Mouse (Mus musculus): Measurements from ENCODE around the gene Nepro. TPM values are rescaled to one million over a fixed set of nuclear protein-coding genes. Genes with fewer than 3 reads are reported as not detected.

The Nepro gene
- total RNA-seq (2022), result 1 to 10 TPM; 5.0 to 9.0 (median 6.0) TPM

DNA sequence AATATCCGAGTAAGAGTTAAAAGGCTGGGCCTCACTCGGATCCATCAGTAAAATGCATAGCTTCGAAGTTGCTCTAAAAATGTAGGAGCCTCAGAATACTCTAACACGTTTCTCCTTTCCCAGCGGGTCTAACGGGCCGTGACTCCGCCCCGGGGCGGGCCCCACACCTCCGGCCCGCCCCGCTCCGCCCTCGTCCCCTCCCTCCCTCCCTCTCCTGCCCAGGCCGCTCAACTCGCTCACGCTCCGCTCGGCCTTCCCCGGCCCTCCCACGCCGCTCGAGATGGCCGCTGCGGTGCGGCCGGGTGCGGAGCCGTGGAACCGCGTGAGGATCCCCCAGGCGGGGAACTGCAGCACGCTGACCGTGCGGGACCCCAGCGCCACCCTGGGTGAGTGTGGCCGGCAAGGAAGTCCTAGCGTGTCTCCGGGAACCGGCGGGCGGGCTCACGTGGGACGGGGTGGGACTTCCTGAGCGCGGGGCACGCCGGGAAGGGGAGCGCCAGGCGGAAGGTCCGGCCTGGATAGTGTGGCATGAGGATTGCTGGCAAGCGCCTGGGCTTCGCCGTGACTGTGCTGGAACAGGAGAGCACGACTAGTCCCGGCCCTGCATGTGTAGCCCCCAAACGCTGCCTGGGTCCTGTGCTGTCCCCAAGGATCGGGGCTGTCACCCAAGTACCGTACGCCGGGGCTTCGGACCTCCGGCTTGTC is at the start of gene Nepro:
TSS of gene Nepro (plus strand) at position 219 of the 705 bp plus-strand sequence.
- peak; percentile 91 to 94 for DNase-seq (ENCODE audit: low spot score in 2 of 2)

DNA sequence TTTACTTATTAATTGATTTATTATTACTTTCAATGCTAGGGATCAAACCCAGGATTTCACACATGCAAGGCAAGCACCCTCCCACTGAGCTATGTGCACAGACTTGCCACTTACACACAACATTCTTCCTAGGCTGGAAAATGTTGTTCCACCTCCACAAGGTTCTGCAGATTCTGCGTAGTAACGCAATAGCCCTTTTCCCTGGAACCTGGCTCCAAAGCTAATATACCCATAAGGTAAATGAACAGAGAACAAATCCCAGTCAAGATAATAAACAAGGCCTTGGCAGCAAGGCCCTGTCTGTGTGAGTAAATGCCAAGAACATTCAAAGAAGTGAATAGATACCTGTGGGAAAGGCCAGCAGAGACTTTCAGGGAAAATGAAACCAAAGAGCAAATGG is 47.7 kb upstream of the Nepro start:
- DNase-seq (ENCODE audit: low spot score in 2 of 2), result no peak

DNA sequence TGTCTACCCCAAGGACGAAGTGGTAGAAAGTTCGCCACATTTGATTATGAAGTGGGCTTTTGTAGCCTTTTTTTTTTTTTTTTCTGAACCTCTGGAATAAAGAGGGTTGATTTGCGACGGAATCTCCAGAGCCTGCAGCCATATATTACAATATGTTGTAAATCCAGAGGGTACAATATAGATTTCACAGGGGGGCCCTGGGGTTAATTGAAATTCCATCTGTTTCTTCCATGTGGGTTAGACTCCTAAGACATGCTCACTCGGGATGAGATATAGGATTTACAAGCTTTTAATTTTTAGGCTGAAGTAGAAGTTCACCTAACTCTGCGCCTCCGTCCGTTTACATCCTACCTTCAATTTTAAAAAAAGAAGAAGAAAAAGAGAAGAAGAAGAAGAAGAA is 45.0 kb upstream of the Nepro start:
- no peak for DNase-seq (ENCODE audit: low spot score in 2 of 2)

DNA sequence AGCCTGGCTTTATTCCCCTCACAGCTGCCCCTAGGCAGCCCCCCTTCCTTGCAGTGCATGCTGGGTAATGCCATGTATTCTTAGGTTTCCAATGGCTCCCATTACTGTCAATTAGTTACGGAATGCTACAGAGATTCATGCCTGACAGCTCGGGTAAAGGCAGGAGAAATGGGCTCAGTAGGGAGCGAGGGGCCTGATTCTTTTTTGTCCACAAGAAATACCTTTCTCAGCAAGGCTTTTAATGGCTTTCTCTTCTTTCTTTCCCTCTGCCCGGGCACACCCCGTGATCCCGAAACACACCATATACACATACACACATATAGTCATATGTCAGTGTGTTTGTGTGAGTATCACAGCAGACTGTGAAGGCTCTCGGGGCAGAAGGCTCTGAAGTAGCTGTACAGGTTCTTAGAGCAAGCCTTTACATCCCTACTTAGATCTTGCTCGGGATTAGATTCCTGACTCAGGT is 44.6 kb upstream of the Nepro start:
- DNase-seq (ENCODE audit: low spot score in 2 of 2), result no peak

DNA sequence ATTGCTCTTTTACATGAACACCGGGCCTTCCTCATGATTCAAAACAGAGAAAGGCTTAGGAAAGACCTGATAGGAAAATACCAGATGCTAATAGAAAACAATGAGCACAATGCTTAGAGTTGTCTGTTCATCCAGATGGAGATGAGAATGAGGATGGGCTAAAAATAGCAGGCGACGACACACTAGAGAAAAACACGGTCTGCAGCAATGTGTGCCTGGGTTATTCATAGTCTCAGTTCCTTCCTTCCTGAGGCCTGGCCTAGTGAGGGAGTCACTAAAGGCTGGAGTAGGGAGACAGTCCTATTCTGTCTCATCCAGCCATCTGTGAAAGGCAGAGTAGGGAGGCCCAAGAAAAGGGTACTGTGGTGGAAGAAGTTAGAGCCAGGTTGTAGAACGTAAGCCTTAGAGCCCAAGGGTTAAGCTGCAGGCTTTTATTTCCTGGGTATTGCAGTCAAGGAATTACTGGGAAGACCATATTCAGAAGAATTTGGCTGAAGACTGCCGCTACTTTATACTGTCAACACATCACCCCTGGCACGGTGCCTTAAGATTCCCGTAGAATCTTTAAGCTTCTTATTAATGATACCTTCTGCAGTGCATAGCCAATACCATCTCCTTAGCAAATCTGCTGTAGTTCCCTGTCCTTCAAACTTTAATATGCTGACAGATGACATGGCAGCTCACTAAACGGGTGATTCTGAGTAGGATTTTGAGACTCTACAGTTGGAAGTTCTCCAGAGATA is 43.2 kb upstream of the Nepro start:
- DNase-seq (ENCODE audit: low spot score in 2 of 2), result peak; percentile 56 to 67

DNA sequence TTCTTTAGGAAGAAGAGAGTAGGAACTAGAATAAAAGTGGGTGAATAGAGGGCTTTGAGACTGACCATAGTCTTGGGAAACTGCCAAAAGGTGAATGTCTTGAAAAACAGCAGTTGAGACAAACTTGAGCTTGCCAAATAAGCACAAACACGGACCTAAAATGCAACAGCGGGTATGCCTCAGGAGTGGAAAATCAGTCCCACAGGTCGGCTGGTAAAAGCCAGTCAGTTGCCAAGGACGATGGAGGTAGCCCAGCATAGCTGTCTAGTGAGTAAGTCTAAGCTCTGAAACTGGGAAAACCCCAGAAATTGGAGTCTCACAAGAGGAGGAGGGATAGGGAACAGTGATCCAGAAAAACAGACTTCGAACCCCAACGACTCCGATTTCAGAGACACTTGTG is 39.5 kb upstream of the Nepro start:
- DNase-seq (ENCODE audit: low spot score in 2 of 2), result no peak

DNA sequence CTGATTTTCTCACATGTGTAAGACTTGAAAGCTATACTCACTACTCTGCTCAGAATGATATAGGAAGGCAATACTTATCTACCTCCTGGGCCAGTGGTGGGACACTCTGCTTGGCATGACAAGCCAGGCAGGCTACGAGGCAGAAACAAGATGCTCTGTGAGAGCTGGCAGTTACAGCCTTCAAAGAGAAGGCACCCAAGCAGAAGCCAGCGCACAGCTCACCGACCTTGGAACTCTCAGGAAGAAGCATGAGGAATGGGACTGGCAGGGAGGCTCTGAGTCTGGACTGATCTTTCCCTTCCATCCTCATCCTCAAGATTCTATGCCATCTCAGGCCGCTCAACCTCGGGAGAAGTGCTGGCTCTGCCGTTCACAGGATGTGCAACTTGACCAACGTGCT is 38.7 kb upstream of the Nepro start:
- DNase-seq (ENCODE audit: low spot score in 2 of 2), result no peak

DNA sequence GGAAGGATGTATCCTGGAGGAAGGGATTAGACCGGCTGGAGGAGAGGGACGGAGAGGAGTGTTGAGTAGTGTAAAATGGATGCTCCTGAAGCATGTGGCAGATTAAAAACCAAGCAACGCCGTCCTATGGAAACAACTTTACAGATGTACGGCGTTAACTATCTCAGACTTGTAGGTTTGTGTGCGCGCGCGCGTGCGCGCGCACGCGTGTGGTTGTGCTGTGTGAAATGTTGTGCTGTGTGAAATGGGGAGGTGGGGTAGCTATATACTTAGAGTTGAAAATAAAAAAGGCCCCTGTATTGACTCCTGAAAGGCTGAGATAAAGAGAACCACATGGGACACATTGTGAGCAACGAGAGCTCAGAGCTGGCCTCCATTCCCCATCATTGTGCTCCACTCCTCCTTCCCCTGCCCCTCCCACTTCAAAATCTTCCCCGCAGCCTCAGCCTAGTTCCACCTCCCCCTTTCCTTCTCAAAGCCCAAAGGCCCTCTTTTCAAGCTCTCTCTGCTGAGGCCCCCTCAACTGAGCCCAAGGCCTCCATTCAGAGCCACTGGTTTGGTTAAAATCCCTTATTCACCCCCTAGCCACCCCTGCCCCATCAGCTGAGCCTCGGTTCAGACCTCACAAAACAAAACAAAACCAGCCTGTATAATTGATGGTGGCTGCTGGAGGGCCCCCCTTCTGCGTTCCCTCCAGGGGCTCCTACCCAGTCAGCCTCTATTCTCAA is 36.9 kb upstream of the Nepro start:
- no peak for DNase-seq (ENCODE audit: low spot score in 2 of 2)

DNA sequence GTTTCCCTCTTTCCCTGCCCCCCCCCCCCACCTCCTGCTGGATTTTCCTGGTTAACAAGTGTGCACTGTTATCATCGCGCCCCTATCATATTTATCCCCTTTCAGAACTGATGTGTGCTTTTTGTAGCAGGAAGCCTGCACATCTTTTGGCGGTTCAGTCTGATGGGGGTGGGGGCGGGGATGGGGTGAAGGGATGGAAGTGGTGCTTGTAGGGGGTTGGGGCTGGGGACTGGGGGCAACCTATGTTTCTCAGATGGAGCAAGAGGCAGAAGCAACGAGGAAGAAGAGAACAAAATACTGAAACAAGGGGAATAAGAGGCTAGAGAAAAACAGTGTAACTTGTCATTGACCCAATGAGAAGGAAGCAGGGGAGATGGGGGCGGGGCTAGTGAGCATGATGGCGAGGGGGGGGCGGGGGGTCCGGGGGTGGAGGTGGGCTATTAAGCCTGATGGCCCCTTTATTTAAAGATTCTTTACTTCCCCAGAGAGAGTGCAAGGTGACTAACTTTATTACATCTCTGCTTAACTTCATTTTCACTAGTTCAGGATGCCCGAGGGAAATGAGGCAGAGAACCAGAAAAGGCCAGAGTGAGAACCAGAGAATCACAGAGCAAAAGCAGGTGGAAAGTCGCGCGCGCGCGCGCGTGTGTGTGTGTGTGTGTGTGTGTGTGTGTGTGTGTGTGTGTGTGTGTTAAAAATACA is 36.2 kb upstream of the Nepro start:
- DNase-seq (ENCODE audit: low spot score in 2 of 2), result no peak

DNA sequence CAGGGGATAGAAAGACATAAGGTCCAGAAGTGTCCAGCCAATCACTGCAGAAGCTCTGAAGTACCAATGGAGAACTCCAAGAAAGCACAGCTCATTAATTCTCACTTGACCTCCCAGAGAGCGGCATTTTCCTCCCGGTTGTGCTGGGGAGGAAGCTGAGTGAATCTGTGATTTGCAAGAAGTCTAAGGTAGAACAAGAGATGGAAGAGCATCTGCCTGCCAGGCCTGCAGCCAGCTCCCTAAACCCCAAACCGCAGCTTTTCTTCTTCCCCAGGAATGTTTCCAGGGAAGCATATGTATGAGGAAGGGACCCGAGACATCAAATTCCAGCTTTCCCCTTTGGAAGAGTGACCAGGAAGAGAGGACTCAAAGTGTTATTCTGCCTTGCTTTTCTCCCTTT is 35.6 kb upstream of the Nepro start:
- DNase-seq (ENCODE audit: low spot score in 2 of 2), result no peak

DNA sequence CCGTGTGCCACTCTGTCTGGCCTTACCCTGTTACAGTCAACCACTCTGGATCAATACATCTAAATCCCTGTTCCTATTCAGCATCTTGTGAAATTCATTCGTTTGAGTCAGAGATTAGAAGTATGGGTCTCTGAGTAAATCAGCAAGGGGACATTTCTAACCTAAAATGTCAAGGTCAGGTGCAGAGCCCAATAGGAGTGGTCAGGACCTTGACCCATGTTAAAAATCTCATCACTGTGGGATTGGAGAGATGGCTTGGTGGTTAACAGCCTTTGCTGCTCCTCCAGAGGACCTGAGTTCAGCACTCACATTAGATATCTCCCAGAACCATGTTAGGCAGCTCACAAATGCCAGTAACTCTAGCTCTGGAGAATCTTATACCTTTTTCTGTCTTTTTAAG is 33.6 kb upstream of the Nepro start:
- no peak for DNase-seq (ENCODE audit: low spot score in 2 of 2)

DNA sequence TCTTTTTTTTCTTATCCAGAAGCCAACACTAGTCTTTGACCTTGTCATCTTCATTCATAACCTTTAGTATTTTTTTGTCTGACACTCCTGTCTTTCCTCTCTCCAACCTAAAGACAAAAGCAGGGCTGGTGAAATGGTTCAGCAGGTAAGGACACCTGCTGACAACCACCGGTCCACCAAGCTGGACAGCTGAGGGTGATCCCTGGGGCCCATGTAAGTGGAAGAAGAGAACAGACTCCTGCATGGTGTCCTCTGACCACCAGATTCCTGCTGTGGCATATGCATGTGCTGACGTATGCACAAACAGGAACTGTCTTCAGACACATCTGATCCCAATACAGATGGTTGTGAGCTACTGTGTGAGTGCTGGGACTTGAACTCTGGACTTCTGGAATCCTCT is 33.0 kb upstream of the Nepro start:
- DNase-seq (ENCODE audit: low spot score in 2 of 2), result no peak

DNA sequence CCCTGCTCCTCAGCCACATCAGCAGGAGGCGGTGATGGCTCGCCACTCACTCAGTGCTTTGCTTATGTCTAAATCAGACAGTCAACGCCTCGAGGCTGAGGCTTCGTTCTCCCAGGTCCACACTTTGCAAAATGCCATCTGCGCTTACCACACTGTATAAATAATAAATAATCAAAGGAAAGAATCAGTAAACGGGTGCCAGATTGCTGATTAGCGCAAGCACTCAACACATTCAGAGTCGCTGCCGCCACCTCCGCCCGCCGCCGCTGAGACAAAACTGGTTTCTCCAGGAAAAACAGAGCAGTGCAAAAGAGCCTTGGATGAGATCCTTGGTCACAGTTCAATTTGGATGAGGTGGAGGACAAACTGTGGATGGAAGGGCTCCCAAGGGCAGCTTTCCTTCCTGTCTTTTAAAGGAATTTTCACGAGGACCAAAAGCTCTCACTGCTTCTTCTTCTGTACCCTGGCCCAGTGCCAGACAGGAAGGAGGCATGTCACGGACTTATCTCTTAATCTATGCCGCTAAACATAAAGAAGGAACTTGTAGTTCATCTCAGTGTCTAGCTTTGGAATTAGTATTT is 32.5 kb upstream of the Nepro start:
- peak; percentile 33 to 62 for DNase-seq (ENCODE audit: low spot score in 2 of 2)

DNA sequence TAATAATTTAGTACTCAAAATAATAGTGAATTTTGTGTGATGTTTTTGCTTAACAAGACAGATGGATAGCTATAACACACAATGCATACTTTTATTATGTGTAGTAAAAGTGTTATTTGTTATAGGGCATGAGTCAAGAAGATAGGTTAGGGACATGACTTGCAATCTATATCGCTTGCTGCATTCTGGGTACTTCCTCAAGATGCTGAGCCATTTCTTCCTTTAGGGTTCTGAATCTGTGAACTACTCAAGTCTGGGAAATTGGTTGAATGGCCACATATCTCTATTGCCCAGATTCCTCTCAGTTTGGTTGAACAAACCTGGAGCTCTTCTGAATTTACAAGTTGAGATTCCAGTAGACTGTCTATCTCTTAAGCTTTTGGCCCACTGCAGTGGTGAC is 31.6 kb upstream of the Nepro start:
- DNase-seq (ENCODE audit: low spot score in 2 of 2), result no peak

DNA sequence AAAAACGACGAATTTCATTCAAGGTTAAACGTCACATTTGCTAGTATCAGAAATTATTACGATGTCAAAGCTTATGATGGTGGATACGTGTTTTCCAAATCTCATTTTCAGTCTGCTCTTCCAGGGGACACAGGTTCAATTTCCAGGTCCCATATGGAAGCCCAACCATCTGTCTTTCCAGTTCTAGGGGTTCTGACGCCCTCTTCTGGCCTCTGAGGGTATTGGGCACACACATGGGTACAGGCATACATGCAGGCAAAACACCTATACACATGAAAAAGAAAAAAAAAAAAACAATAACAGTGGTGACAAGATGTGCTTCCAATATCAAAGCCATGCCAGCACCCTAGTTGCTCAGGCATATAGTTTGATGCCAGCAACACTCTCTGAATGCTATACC is 30.4 kb upstream of the Nepro start:
- no peak for DNase-seq (ENCODE audit: low spot score in 2 of 2)

DNA sequence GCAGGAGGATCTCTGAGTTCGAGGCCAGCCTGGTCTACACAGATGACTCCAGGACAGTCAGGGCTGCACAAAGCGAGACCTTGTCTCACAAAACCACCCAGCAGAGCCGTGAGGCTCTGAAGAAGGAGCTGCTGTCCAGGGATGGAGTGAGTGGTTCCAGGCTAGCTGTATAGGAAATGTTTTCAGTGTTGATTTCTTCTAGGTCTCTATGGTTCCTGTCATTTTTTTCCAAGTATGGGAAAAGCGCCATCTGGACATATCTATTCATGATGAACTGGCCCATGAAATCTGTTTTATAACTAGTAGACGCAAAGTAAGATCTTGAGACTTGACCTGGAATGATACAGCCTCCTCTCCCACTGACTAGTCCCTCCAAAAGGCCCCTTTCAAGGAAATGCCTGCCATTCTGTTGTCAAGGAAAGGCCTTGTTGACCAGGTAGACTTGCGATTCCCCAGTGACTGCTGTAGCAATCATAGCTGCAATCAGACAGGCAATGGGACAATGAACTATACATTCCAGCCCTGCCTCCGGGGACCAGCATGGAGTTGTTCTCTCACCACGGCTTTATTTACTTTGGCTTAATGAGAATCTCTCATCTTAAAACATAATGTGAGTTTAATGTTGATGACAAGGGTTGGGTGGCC is 28.8 kb upstream of the Nepro start:
- DNase-seq (ENCODE audit: low spot score in 2 of 2), result no peak

DNA sequence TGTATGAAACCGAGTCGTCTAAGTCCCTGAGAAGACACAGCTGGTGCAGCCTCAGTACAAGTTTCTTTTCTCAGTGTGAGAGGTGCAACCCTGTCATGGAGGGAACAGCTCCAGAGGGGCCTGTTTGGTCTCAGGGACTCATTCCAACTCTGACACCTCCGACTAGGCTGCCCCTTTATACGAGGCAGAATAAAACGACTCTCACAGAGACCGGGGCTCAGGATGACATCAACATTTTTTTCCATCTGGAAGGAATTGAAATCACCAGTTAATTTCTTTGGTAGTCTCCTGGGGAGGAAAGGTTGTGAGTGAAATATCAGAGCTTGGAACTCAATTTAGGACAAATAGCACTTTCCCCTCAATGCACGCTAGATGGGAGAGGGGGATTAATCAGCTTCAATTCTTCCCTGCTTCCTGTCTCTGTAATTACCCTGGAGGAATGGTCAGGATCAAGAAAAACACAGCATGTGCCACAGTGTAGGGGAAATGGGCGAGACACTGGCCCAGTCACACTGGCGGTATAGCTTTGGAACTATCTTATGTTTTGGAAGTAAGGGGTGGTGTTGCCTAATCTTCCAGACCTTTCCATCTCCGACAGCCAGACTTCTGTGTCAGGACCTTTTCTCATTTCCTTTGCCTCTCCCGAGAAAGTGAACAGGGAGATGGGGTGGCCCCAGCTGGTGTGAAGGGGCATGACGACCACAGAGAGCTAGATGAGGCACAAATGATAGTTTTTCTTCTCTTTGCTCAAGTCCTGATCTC is 28.1 kb upstream of the Nepro start:
- DNase-seq (ENCODE audit: low spot score in 2 of 2), result no peak

DNA sequence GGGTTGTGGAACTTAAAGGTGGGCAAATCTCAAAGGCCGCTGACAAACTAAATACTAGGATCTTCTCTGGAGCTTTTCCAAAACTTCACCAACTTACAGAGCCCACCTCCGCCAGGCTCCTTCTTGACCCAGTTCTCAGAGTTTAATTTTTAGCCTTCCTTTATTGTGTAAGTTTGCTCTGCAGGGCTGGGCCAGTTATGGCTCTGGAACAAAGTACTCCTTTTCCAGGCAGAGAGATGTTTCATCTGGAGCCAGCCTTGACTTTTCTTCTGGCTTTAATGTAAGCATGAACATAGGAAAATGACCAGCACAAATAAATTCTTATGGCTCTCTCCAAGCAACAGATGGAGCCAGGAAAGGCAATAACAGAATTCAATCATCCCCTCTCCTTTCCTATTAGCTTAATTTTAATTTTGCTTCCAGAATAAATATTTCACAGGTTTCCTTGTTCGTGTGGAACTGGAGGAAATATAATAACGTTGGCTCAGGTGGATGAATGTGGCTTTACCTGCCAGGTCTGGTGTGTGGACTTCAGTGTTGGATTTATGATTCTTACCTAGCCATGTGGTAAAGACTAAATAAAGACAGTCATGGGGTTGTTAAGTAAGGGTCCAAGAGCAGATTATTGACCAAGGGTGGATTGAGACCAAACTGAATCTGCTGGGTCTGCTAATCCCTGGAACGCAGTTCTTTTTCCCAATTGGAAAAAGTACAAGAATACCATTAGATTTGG is 26.5 kb upstream of the Nepro start:
- DNase-seq (ENCODE audit: low spot score in 2 of 2), result no peak

DNA sequence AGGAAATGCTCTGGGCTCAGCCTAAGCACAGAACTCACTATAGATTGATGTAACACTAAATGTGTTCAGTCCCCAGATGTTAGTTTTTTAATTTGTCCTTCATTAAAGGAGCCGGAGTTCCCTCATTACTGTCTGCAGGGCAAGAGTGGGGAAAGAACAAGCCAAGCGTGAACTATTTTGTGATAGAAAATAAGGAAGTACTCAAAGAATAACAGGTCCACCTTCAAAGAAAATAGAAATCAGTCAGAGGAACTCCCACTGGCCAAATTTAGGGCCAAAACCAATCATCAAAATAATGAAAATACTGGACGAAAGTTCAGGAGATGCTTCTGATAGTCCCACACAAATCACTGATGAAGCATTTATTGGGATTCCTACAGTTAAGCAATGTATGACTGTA is 22.9 kb upstream of the Nepro start:
- no peak for DNase-seq (ENCODE audit: low spot score in 2 of 2)

Measured in layer of hippocampus, adult 8-10 months (tissue).